Mouse (Mus musculus) embryonic facial prominence, embryonic 14.5 days (tissue): ENCODE measurements at regions not wholly inside any gene's neighbourhood (a gene's known extent, or its start where the extent isn't known, plus 50 kb on each side); places are given as distances from the start of the nearest gene placed in this dataset.

ENCODE experiments used
- ATAC-seq: fragments of 200-750 bp; cut with Nextera tagmentation; 2 replicates; pipeline ENCODE4 v1.8.0; 2017; ENCODE audit warnings: low read depth, moderate number of reproducible peaks, moderate TSS enrichment
- DNase-seq: peaks from one replicate; pipeline ENCODE4 v3.0.0-alpha.2; 2015; ENCODE audit warnings: low spot score
- H3K27ac ChIP-seq: fragments of 300-500 bp; sonication (generic); replicated peaks from 2 replicates; pipeline ENCODE4 v1.5.1; 2014; ENCODE audit warnings: low read depth, mild to moderate bottlenecking, low read length, moderate library complexity
- H3K27me3 ChIP-seq: fragments of 300-500 bp; sonication (generic); replicated peaks from 2 replicates; pipeline ENCODE4 v1.6.1; 2014; ENCODE audit warnings: low read length; ENCODE audit not compliant: control insufficient read depth, insufficient read depth
- H3K36me3 ChIP-seq: fragments of 300-500 bp; sonication (generic); 2 replicates; pipeline ENCODE4 v1.6.1; 2014; ENCODE audit warnings: low read length, mixed read lengths; ENCODE audit not compliant: control insufficient read depth, insufficient read depth
- H3K4me1 ChIP-seq: fragments of 300-500 bp; sonication (generic); 2 replicates; pipeline ENCODE4 v1.6.1; 2014; ENCODE audit warnings: antibody characterized with exemption, low read length; ENCODE audit not compliant: control insufficient read depth, insufficient read depth
- H3K4me2 ChIP-seq: fragments of 300-500 bp; sonication (generic); 2 replicates; pipeline ENCODE4 v1.6.1; 2014; ENCODE audit warnings: low read depth, mild to moderate bottlenecking, low read length, moderate library complexity, mixed read lengths
- H3K4me3 ChIP-seq: fragments of 300-500 bp; sonication (generic); 2 replicates; pipeline ENCODE4 v1.5.1; 2014; ENCODE audit warnings: low read depth, mild to moderate bottlenecking, low read length
- H3K9ac ChIP-seq: fragments of 300-500 bp; sonication (generic); 2 replicates; pipeline ENCODE4 v1.6.1; 2014; ENCODE audit warnings: low read depth, mild to moderate bottlenecking, low read length, moderate library complexity, mixed read lengths
- H3K9me3 ChIP-seq: fragments of 300-500 bp; sonication (generic); 2 replicates; pipeline ENCODE4 v1.6.1; 2016; ENCODE audit warnings: low read length; ENCODE audit not compliant: control insufficient read depth
- WGBS: fragments of 180-500 bp; shearing (Covaris S2); extraction: QIAGEN DNeasy Blood & Tissue Kit; methylation state at CpG from one replicate; pipeline ENCODE4 v1.1.7; 2014; 5-methylcytosine and 5-hydroxymethylcytosine counted together

GRCm38 (mm10) chr16:71724898-71725297 lies 583.2 kb upstream of the Robo1 start:
- Histone ChIP-seq H3K36me3 (no peaks in the 10 kb centered on the region), H3K27ac (no peak overlapping the region), H3K4me2 (no peak overlapping the region), H3K9me3 (no peaks in the 10 kb centered on the region), H3K4me3 (no peak overlapping the region), H3K9ac (no peak overlapping the region), H3K4me1 (no peaks in the 10 kb centered on the region), H3K27me3 (no peaks in the 10 kb centered on the region)
- 76% methylated on average over 2 of the region's 2 CpGs for WGBS
- DNase-seq, result no peak
- ATAC-seq, result no peak

GRCm38 (mm10) chr16:71737941-71738340 lies 570.2 kb upstream of the Robo1 start:
- ATAC-seq (no peak), DNase-seq (no peak)
- no peak overlapping the region for H3K4me2 ChIP-seq
- no peak overlapping the region for H3K4me3 ChIP-seq
- no peaks in the 10 kb centered on the region for H3K36me3 ChIP-seq
- H3K27ac ChIP-seq, result no peak overlapping the region
- WGBS, result 81% methylated on average over 2 of the region's 2 CpGs
- H3K27me3 ChIP-seq, result no peaks in the 10 kb centered on the region
- no peak overlapping the region for H3K9ac ChIP-seq
- H3K4me1 ChIP-seq, result no peaks in the 10 kb centered on the region
- 0 out of 2 replicates have a peak, but pooled peaks cover 3% of the 10 kb centered on the region for H3K9me3 ChIP-seq

GRCm38 (mm10) chr16:71739104-71739503 lies 569.0 kb upstream of the Robo1 start:
- Histone ChIP-seq H3K36me3 (no peaks in the 10 kb centered on the region), H3K9me3 (0 out of 2 replicates have a peak, but pooled peaks cover 3% of the 10 kb centered on the region), H3K9ac (no peak overlapping the region), H3K4me3 (no peak overlapping the region), H3K27me3 (no peaks in the 10 kb centered on the region), H3K27ac (no peak overlapping the region), H3K4me2 (no peak overlapping the region), H3K4me1 (no peaks in the 10 kb centered on the region)
- no peak for ATAC-seq
- no peak for DNase-seq
- 80% methylated on average over 5 of the region's 5 CpGs for WGBS

GRCm38 (mm10) chr16:71780945-71781344 lies 527.2 kb upstream of the Robo1 start:
- Histone ChIP-seq H3K27me3 (no peaks in the 10 kb centered on the region), H3K27ac (no peak overlapping the region), H3K9ac (no peak overlapping the region), H3K9me3 (no peaks in the 10 kb centered on the region), H3K4me2 (no peak overlapping the region), H3K4me1 (no peaks in the 10 kb centered on the region), H3K36me3 (no peaks in the 10 kb centered on the region), H3K4me3 (no peak overlapping the region)
- ATAC-seq (no peak), DNase-seq (no peak)

- no peak overlapping the region for H3K4me3 ChIP-seq
- DNase-seq (no peak), ATAC-seq (no peak)
- no peaks in the 10 kb centered on the region for H3K4me1 ChIP-seq
- no peaks in the 10 kb centered on the region for H3K9me3 ChIP-seq
- no peak overlapping the region for H3K27ac ChIP-seq
- no peak overlapping the region for H3K4me2 ChIP-seq
- no peaks in the 10 kb centered on the region for H3K27me3 ChIP-seq
- H3K36me3 ChIP-seq, result no peaks in the 10 kb centered on the region
- WGBS, result 78% methylated on average over 5 of the region's 5 CpGs
- no peak overlapping the region for H3K9ac ChIP-seq
Measured at GRCm38 (mm10) chr16:71812840-71813239, 495.3 kb upstream of the Robo1 start.

GRCm38 (mm10) chr16:71835325-71835724 lies 472.8 kb upstream of the Robo1 start:
- Histone ChIP-seq H3K4me2 (no peak overlapping the region), H3K4me1 (no peaks in the 10 kb centered on the region), H3K9me3 (no peaks in the 10 kb centered on the region), H3K9ac (no peak overlapping the region), H3K27ac (no peak overlapping the region), H3K27me3 (no peaks in the 10 kb centered on the region), H3K4me3 (no peak overlapping the region), H3K36me3 (no peaks in the 10 kb centered on the region)
- DNase-seq, result no peak
- 85% methylated on average over 2 of the region's 2 CpGs for WGBS
- ATAC-seq, result no peak

GRCm38 (mm10) chr16:71850097-71850496 lies 458.0 kb upstream of the Robo1 start:
- Histone ChIP-seq H3K4me2 (no peak overlapping the region), H3K27ac (no peak overlapping the region), H3K4me1 (no peaks in the 10 kb centered on the region), H3K27me3 (no peaks in the 10 kb centered on the region), H3K4me3 (no peak overlapping the region), H3K36me3 (no peaks in the 10 kb centered on the region), H3K9ac (no peak overlapping the region), H3K9me3 (no peaks in the 10 kb centered on the region)
- no peak for ATAC-seq
- no peak for DNase-seq
- 91% methylated on average over 3 of the region's 3 CpGs for WGBS

- H3K36me3 ChIP-seq, result no peaks in the 10 kb centered on the region
- H3K4me2 ChIP-seq, result no peak overlapping the region
- H3K4me1 ChIP-seq, result no peaks in the 10 kb centered on the region
- WGBS, result 42% methylated on average over 3 of the region's 3 CpGs
- ATAC-seq, result peak; percentile 68
- no peak overlapping the region for H3K4me3 ChIP-seq
- no peaks in the 10 kb centered on the region for H3K27me3 ChIP-seq
- no peaks in the 10 kb centered on the region for H3K9me3 ChIP-seq
- no peak overlapping the region for H3K9ac ChIP-seq
- peak; percentile 68 for DNase-seq
- no peak overlapping the region for H3K27ac ChIP-seq
Measured at GRCm38 (mm10) chr16:71851590-71852190, 456.4 kb upstream of the Robo1 start.

GRCm38 (mm10) chr16:71857877-71858276 lies 450.2 kb upstream of the Robo1 start:
- H3K4me1 ChIP-seq, result no peaks in the 10 kb centered on the region
- no peak overlapping the region for H3K4me2 ChIP-seq
- no peak overlapping the region for H3K9ac ChIP-seq
- H3K27ac ChIP-seq, result no peak overlapping the region
- no peak for DNase-seq
- ATAC-seq, result no peak
- H3K4me3 ChIP-seq, result no peak overlapping the region
- H3K9me3 ChIP-seq, result no peaks in the 10 kb centered on the region
- H3K36me3 ChIP-seq, result no peaks in the 10 kb centered on the region
- no peaks in the 10 kb centered on the region for H3K27me3 ChIP-seq
